Mouse (Mus musculus): ENCODE measurements around the gene Fam229a.
"Not testable (repeated sequence)": the region's sequence is repeated elsewhere in the genome, so short reads cannot be mapped to it uniquely, and the experiment has no call there.

Gene Fam229a

GRCm38 (mm10) chr4:129490972-129491880 is at the start of gene Fam229a, which contains the start of gene Tssk3:
Gene Fam229a, plus strand, starts transcription at chr4:129491190.
Gene Tssk3, minus strand, starts transcription at chr4:129491022.
- no peak for DNase-seq (ENCODE audit: low spot score)

GRCm38 (mm10) chr4:129447360-129447759 is 43.6 kb upstream of the Fam229a start:
- no peak for DNase-seq (ENCODE audit: low spot score)

- no peak for DNase-seq (ENCODE audit: low spot score)
These were observed 43.0 kb upstream of the Fam229a start for GRCm38 (mm10) chr4:129447778-129448563.

DNA sequence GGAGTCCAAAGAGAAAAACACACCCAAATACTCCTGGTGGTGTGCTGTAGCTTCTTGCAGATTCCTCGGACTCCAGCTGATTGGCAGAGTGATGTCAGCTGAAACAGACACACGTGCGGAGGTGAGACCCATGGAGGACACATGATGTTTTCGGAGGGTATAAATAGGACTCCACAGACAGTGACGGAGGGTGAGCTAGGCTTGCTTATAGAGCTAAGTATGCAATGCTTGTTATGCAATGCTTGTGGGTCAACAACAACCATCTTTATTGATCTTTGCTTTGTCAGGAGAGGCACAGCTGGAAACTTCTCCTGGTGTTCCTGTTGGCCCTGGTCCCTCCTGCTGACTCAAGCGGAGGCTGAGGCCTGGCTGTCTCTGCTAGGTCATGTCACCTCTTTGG is 42.3 kb upstream of the Fam229a start:
- no peak for DNase-seq (ENCODE audit: low spot score)

DNA sequence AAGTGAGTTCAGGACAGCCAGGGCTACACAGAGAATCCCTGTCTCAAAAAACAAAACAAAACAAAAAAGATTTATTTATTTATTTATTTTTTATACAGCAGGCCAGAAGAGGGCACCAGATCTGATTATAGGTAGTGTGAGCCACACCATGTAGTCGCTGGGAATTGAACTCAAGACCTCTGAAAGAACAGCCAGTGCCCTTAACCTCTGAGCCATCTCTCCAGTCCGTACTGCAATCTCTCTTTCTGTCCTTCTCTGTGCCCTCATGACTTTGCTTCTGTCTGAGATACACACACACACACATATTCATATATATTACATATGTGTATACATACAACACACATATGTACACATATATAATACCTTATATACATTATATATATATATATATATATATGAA is 40.1 kb upstream of the Fam229a start:
- DNase-seq (ENCODE audit: low spot score) = no peak

DNA sequence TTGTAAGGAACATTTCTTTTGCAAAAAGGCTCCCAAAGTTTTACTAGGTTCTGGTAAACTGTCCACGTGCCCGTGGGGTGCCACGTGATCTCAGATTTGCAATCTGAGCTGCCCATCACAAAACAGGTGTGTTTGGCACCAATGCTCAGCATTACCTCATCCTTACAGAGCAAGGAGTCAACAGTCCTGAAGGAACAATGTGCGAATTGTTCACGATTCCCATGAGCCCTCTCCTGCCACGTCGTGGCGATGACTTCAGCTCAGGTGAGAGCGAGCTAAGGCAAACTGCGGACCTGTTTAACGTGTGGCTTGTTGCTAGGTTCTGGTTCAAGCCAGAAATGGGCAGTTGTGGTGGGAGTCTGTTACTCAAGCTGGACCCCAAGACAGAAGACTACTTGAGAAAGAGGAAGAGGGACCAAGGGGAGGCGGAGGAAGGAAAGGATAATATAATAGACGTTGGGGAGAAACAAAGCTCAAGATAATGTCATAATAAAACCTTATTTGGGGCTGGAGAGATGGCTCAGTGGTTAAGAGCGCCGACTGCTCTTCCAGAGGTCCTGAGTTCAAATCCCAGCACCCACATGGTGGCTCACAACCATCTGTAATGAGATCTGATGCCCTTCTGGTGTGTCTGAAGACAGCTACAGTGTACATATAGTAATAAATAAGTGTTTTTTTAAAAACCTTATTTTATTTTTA is 39.4 kb upstream of the Fam229a start:
- no peak for DNase-seq (ENCODE audit: low spot score)

DNA sequence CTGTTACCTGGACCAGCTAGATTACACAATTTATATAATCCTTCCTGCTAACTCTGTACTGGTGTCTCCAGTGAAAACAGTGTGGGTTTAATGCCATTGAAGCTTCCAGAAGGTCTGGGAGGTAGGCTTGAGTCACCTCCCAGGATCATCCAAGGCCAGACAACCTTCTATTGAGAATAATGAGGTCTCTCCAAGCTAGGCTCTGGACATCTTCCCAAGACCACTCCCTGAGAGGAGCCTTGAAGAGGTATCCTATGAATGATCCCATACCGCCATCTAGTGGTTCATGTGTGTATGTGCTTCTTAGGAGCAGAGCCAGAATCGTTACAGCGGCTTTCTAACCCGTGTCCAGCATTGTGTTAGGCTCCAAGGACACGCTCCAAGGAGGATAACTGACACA is 35.7 kb upstream of the Fam229a start:
- peak; percentile 46 for DNase-seq (ENCODE audit: low spot score)

- DNase-seq (ENCODE audit: low spot score) = no peak
These were observed 34.9 kb upstream of the Fam229a start for GRCm38 (mm10) chr4:129456126-129456525.

DNA sequence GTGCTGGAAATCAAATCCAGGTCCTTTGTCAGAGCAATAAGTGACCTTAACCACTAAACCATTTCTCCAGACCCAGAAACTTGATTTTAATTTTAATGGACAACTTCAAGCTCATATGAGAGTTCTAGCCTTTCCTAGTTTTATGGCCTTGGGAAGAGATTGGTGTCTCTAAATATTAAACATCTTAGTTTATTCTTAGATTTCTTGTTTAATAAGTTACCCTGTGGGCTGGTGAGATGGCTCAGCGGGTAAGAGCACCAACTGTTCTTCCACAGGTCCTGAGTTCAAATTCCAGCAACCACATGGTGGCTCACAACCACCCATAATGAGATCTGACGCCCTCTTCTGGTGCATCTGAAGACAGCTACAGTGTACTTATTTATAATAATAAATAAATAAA is 33.7 kb upstream of the Fam229a start:
- not testable (repeated sequence) for DNase-seq (ENCODE audit: low spot score)

- DNase-seq (ENCODE audit: low spot score) = no peak
These were observed 31.3 kb upstream of the Fam229a start for GRCm38 (mm10) chr4:129459726-129460125.

- DNase-seq (ENCODE audit: low spot score) = no peak
These were observed 30.2 kb upstream of the Fam229a start for GRCm38 (mm10) chr4:129460827-129461182.

DNA sequence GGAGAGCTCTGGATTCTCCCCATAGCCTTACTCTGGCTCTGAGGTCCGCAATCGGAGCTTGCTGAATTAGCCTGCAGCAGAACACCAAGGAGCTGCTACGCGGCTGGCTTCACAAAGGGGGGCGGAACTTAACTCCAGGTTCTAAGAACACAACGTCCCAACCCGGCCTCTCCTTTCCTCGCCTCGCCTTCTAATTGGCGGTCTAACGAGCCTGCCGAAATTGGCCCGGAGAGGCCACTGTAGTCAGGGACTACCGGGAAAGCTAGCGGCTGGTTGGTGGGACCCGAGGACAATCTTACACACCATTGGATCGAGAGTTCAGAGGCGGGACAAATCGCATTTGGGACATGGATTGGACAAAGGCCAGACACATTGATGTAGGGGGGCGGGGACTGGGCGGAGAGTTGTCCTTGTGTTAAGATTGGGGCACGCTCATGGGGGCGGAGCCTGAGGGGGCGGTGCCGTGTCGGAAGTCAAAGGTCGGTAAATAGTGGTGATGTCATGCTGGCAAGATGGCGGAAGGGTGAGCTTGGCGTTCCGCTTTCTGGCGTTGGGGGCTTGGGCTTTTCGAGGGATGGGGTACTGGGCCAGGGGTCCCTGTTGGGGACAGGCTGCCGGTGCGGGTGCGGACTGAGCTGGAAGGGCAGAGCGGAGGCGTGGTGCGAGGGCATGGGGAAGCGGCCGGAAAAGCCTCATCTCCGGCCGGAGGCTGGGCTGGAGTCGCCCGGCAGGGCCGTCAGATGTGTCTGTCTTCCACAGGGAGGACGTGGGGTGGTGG is 29.6 kb upstream of the Fam229a start, which contains the start of gene Bsdc1:
Gene Bsdc1, plus strand, starts transcription at position 399 of the 778 bp plus-strand sequence.
- DNase-seq (ENCODE audit: low spot score) = peak; percentile 99

DNA sequence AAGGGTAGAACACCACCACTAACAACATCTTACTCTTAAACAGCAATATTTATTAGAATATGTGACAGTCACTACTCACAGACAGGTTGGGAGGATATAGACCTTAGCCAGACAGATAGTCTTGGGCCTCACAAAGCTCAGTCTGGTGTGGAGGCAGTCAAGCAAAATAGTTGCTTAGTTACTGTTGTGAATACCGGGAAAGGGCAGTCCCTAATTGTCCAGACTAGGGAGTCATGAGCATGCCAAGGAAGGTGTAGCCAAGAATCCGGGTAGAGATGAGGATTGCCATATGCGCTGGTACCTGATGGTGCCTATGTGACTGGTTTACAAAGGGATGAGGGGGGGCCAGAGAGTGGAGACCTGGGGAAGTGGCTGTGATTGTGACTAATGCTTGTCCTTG is 28.9 kb upstream of the Fam229a start:
- DNase-seq (ENCODE audit: low spot score) = no peak

- no peak for DNase-seq (ENCODE audit: low spot score)
These were observed 27.6 kb upstream of the Fam229a start for GRCm38 (mm10) chr4:129463097-129464059.

DNA sequence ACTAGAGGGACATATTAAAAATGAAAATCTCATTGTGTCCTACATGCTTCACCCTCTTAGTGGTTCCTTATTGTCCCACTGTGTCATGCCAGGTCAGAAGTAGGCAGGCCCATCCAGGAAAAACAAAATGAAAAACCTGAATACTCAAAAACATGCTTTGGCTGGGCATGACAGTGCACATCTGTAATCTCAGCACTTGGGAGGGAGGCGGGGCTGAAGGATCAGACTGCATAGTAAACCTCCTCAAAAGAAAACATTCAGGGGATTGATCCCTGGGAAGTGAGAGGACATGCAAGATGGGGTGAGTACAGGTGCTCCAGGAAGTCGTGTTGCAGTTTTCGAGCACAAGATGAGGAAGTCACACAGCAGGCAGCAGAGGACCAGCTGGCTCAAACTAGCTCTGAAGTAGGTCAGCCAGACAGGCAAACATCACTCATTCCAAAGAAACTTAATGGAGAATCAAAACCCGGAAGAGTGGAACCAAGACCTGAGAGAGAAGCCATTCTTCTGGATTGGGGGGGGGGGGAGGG is 26.6 kb upstream of the Fam229a start:
- no peak for DNase-seq (ENCODE audit: low spot score)

DNA sequence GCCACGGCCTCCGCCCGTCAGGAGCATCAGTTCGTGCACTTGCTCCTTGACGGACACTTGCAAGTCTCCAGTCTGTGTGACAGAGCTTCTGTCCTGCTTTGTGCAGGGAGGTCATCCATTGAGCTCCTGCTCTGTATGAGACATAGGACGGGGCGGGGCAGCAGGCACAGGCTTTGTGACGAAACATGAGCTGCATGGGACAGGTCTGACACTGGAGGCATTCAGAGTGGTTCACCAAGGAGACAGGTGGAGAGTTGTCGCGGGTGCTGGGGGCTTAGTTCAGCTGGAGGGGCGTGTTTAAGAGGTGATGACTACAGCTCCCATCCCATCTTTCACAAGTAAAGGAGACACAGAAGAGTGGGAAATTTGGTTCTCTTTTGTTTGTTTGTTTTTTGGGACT is 14.9 kb upstream of the Fam229a start:
- no peak for DNase-seq (ENCODE audit: low spot score)

GRCm38 (mm10) chr4:129479863-129480262 is 11.1 kb upstream of the Fam229a start:
- no peak for DNase-seq (ENCODE audit: low spot score)

- DNase-seq (ENCODE audit: low spot score) = no peak
These were observed 9.9 kb upstream of the Fam229a start for GRCm38 (mm10) chr4:129481090-129481489.

DNA sequence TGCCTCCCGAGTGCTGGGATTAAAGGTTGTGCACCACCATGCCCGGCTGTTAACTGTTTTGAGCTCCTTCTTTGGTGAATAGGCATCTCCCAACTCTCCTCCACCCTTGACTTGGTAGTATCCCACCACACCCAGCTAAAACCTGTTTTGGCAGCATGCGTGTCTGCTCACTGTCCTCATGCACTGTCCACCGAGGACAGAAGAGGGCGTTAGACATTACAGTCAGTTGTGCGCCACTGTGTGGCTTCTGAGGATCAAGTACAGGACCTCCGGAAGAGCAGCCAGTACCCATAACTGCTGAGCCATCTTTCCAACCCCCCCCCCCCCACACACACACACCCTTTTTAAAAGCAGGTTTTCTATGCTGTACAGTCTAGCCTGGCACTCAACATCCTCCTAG is 3.7 kb downstream of the Fam229a start:
- DNase-seq (ENCODE audit: low spot score) = no peak
